Mouse (Mus musculus): Measurements from ENCODE around the gene Ddx17. TPM values are rescaled to one million over a fixed set of nuclear protein-coding genes. Genes with fewer than 3 reads are reported as not detected.
A peak's percentile ranks its signal among the peaks of the same experiment; 100 is the strongest.

Ddx17 gene
- polyA plus RNA-seq, 1 experiment = 721 TPM

DNA sequence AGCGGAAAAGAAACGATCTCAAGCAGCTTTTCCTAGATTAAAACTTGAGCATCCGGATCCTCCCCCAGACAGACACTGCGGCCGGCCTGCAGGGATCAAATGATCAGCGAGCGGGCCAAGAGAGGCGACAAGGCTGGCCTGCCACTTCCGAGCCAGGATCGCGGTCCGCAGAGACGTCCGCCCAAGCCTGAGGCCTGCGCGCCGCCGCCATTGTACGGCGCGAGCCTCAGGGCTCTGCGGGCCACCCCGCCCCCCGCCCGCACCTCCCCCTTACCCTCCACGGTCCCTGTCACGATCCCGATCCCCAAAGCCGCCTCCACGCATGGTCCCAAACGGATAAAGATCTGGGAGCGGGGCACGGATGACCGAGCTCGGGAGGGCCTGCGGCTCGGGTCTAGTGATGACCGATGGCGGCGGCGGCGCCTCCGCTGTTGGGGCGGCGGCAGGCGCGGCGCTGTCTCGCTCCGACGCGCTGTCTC, 581 bp downstream of the Ddx17 start:
- TF ChIP-seq CTCF (IDR thresholded peaks at IDR 0.05; ENCODE audit: borderline replicate concordance, extremely low read depth, insufficient read depth, insufficient read length) = no peak
- TF ChIP-seq POLR2A (IDR thresholded peaks at IDR 0.05; ENCODE audit: borderline replicate concordance, extremely low read depth, insufficient read depth, insufficient read length, poor library complexity, severe bottlenecking) = no peak
- peak; percentile 70 for DNase-seq (ENCODE audit: low read depth)

DNA sequence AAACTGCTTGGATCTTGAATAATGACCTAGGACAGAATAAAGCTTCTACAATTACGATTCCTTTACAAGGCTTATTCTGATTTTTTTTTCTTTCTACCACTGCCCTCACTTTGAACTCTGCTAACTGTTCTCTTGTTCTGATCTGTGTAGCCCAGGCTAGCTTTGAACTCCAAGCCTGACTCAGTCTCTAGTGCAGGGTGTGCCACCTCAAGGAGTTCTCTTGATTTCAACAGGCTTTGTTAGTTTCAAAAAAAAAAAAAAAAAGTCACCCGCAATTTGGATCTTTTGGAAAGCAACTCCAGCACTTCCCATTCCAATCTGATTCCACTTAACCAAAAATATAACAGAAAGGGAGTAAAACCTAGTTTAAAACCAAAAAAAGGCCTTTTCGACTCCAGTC, 1.0 kb downstream of the Ddx17 start:
- TF ChIP-seq CTCF (IDR thresholded peaks at IDR 0.05; ENCODE audit: borderline replicate concordance, extremely low read depth, insufficient read depth, insufficient read length) (no peak), POLR2A (IDR thresholded peaks at IDR 0.05; ENCODE audit: borderline replicate concordance, extremely low read depth, insufficient read depth, insufficient read length, poor library complexity, severe bottlenecking) (no peak)
- DNase-seq (ENCODE audit: low read depth) = no peak

DNA sequence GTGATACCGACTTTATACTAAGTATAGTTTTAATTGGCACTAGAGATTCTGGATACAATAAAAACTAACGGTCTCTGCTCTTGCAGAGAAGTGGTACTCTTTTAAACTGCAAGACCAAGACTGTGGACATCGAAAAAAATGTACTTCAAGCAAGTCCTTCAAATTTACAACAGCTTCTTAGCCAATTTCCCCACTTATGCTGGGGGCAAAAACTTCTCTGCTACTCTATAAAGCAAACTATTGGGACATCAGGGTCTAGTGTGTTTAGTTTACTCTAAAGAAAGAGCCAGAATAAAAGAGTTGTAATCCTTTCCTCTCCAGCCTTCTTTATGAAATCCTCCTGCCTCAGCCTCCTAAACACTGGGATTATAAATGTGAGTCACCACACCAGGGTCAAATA, 2.6 kb downstream of the Ddx17 start:
- no peak for DNase-seq (ENCODE audit: low read depth)

DNA sequence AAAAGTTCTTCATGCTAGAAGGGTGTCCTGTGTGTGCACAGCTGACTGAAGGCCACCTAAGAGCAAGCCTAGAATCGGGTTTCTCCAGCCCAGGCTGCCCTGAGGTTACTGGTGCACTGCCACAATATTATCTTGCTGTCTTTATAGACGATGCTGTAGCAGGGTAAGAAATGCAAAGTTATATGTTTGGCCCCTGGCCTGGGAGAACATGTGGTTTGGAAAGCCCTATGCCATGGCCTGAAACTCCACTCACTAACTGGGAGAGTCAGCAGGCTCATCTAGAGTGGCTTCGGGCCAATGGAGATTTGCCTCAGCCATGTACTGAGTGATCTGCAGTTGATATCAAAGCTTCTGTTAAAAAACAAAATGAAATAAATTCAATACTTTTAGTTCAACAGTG, 12.7 kb downstream of the Ddx17 start:
- TF ChIP-seq CTCF (IDR thresholded peaks at IDR 0.05; ENCODE audit: borderline replicate concordance, extremely low read depth, insufficient read depth, insufficient read length) (no peak), POLR2A (IDR thresholded peaks at IDR 0.05; ENCODE audit: borderline replicate concordance, extremely low read depth, insufficient read depth, insufficient read length, poor library complexity, severe bottlenecking) (no peak)
- no peak for DNase-seq (ENCODE audit: low read depth)

More for the DNA sequence above, 2.6 kb downstream of the Ddx17 start:
- no peak for TF ChIP-seq CTCF (IDR thresholded peaks at IDR 0.05; ENCODE audit: borderline replicate concordance, extremely low read depth, insufficient read depth, insufficient read length)
- TF ChIP-seq POLR2A (IDR thresholded peaks at IDR 0.05; ENCODE audit: borderline replicate concordance, extremely low read depth, insufficient read depth, insufficient read length, poor library complexity, severe bottlenecking) = no peak

DNA sequence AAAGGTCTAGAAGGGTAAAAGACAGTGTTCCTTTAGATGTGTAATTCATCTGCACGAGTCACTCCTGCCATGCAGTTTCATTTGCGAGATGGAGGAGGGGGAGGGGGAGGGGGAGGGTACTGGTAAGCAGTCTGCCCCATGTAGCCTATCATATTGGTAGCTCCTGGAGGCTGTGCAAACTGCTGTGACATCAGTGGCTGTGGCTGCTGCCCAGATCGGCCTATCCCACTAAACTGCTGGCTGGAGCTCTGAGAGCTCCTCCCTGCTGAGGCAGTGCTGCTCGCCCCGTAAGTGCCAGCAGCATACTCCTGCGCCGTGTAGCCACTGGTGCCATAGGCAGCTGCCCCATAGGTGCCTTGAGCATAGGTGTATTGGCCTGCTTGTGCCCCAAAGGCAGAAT, 16.6 kb downstream of the Ddx17 start:
- TF ChIP-seq CTCF (IDR thresholded peaks at IDR 0.05; ENCODE audit: borderline replicate concordance, extremely low read depth, insufficient read depth, insufficient read length) (no peak), POLR2A (IDR thresholded peaks at IDR 0.05; ENCODE audit: borderline replicate concordance, extremely low read depth, insufficient read depth, insufficient read length, poor library complexity, severe bottlenecking) (no peak)
- DNase-seq (ENCODE audit: low read depth) = no peak

DNA sequence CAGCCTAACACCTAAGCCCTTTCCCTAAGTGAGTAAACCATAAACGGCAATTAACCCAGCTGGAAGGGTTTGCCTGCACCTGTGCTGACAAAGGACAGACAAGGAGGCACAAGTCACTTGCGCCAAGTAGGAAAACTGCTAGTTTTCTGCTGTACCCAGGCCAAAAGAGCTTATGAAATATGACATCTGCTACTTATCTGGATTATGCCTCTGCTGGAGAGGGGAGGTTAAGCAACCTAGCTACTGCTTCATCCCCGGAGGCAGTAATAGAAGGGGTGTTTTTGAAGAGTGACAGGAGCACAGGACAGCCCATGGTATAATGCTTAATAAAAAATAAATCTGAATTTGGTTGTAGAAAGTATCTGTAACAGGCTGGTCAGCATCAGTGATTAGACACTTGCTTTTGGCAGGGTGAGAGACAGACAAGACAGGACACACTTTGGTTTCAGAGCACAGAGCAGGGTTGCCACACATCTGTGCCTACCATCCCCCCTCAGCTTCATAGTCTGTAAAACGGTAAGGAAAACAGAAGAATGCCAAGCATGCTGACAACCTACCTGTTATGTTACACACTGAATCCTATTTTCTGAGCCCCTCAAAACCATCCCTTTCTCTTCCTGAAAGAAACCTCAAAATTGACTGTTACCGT, 18.4 kb downstream of the Ddx17 start:
- no peak for TF ChIP-seq POLR2A (IDR thresholded peaks at IDR 0.05; ENCODE audit: borderline replicate concordance, extremely low read depth, insufficient read depth, insufficient read length, poor library complexity, severe bottlenecking)
- TF ChIP-seq CTCF (IDR thresholded peaks at IDR 0.05; ENCODE audit: borderline replicate concordance, extremely low read depth, insufficient read depth, insufficient read length) = no peak
- no peak for DNase-seq (ENCODE audit: low read depth)

DNA sequence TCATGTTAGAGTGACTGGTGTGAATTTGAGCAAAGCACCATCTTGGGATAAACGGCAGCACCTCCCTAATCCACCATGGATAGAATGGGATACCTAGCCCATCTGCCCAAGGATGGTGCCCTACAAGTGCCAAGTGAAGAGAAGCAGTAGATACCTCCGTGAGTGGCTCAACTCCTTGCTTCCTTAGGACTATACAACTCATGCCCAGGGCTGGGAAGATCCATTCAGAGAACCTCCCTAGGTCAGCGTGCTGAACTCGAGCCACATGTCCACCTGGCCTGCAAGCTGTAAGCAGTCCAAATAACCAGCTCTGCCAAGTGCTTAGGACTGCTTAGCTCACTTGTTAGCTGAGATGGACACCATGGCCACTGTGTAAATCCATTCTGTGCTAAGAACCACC, 19.3 kb downstream of the Ddx17 start:
- no peak for DNase-seq (ENCODE audit: low read depth)
- TF ChIP-seq CTCF (IDR thresholded peaks at IDR 0.05; ENCODE audit: borderline replicate concordance, extremely low read depth, insufficient read depth, insufficient read length) (no peak), POLR2A (IDR thresholded peaks at IDR 0.05; ENCODE audit: borderline replicate concordance, extremely low read depth, insufficient read depth, insufficient read length, poor library complexity, severe bottlenecking) (no peak)

DNA sequence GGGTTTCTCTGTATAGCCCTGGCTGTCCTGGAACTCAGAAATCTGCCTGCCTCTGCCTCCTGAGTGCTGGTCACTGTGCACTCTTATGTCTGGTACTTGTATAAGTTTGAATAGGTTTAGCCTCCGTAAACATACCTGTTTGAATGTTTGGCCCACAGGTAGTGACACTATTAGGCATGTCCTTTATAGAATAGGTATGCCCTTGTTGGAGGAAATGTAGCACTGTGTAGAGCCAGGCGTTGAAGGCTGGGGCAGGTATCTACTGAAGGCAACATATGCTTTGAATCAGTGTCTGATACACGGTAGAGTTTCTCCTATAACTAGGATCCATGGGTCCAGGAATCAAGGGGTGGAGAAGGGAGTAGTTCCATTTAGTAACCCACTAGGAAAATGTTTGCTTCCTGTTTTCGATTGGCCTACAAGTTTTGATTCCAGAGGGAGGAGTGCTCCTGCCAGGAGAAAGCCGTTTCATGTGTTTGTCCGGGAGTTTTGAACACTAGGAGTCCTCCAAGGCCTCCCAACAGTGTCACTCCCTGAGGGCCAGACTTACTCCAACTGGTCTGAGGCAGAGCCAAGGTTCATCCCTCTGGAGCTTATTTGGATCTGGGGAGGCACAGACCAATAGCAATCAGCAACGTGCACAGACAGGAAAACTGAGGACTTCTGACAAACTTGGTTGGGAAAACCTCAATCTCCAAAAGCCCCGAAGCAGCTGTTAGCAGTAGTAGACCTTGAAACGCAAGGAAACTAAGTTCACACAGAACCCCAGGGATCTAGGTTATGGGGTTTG, 20.4 kb downstream of the Ddx17 start:
- TF ChIP-seq CTCF (IDR thresholded peaks at IDR 0.05; ENCODE audit: borderline replicate concordance, extremely low read depth, insufficient read depth, insufficient read length) (no peak), POLR2A (IDR thresholded peaks at IDR 0.05; ENCODE audit: borderline replicate concordance, extremely low read depth, insufficient read depth, insufficient read length, poor library complexity, severe bottlenecking) (no peak)
- no peak for DNase-seq (ENCODE audit: low read depth)

DNA sequence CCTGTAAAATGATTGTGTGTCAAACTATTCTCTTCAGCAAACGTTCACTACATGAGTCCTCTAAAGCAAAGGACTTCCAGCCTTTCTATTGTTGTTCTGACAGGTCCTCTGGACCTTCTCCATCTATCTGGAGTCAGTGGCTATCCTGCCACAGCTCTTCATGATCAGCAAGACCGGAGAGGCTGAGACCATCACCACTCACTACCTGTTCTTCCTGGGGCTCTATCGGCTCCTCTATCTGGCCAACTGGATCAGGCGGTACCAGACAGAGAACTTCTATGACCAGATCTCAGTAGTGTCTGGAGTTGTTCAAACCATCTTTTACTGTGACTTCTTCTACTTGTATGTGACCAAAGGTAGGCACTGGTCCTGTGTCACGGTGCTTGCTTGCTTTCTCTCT, 21.0 kb downstream of the Ddx17 start:
- no peak for TF ChIP-seq POLR2A (IDR thresholded peaks at IDR 0.05; ENCODE audit: borderline replicate concordance, extremely low read depth, insufficient read depth, insufficient read length, poor library complexity, severe bottlenecking)
- TF ChIP-seq CTCF (IDR thresholded peaks at IDR 0.05; ENCODE audit: borderline replicate concordance, extremely low read depth, insufficient read depth, insufficient read length) = no peak

DNA sequence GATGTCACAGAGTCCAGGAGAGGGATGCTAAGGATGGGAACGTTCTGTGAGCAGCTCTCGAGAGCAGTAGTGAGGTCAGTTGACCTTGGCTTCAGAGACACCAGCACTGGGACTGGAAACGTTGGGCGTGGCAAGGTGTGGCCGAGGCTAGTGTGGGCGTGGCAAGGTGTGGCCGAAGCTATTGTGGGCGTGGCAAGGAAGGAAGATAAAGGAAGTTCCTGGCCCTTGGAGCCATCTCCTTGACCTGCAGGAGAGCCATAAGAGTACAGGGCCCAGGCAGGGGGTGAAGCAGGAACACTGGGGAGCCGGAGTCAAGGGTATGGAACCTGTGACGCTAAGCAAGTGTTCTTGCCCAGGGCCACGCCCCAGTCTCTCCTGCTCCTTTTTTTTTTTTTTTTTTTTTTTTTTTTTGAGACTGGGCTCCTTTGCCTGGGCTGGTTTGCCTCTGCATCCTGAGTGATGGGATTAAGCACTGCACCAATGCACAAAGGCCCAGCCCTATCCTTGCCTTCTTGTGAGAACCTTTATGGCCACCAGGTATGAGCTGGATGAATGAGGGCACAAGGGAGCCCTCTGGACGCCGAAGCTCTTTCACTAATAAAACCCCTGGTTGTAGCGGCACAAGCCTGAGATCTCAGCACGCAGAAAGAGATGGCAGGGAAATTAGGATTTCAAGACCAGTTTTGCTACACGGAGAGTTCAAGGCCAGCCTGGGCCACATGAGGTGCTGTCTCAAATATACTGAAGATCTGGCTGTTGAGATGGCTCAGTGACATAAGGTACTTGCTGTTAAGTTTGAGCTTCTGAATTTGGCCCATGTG, 26.9 kb downstream of the Ddx17 start:
- no peak for DNase-seq (ENCODE audit: low read depth)
- TF ChIP-seq POLR2A (IDR thresholded peaks at IDR 0.05; ENCODE audit: borderline replicate concordance, extremely low read depth, insufficient read depth, insufficient read length, poor library complexity, severe bottlenecking) (no peak), CTCF (IDR thresholded peaks at IDR 0.05; ENCODE audit: borderline replicate concordance, extremely low read depth, insufficient read depth, insufficient read length) (no peak)

More for the DNA sequence above, 21.0 kb downstream of the Ddx17 start:
- no peak for DNase-seq (ENCODE audit: low read depth)

DNA sequence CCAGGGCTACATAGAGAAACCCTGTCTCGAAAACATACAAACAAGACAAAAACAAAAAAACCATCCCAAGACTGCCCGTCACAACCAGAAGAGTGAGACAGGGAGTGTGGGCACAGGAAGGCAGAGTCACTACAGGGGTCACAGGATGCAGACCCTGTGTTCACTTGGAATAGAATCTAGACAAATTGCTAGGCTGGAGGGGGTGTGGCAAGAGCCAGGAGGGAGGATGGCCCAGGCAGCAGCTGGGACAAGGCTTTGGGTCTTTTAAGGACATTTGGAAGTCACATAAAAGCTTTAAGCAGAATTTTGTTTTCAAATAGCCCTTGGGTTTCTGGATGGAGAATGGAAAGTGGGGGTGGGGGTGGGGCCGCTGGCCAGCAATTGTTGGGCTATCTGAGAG, 28.0 kb downstream of the Ddx17 start:
- TF ChIP-seq CTCF (IDR thresholded peaks at IDR 0.05; ENCODE audit: borderline replicate concordance, extremely low read depth, insufficient read depth, insufficient read length) (no peak), POLR2A (IDR thresholded peaks at IDR 0.05; ENCODE audit: borderline replicate concordance, extremely low read depth, insufficient read depth, insufficient read length, poor library complexity, severe bottlenecking) (no peak)
- DNase-seq (ENCODE audit: low read depth) = no peak
